Mouse (Mus musculus) heart, adult 2 months (tissue): ENCODE data around the gene Ccer1.

Experiments
- CTCF ChIP-seq: fragments of 200-600 bp; IDR thresholded peaks from 2 replicates; pipeline ENCODE4 v1.8.1; 2022; ENCODE audit warnings: antibody characterized with exemption, mild to moderate bottlenecking, moderate library complexity
- EP300 ChIP-seq: fragments of 200-500 bp; IDR thresholded peaks from 2 replicates; pipeline ENCODE4 v1.6.1; 2011; ENCODE audit warnings: low read depth, low read length, control low read depth; ENCODE audit not compliant: insufficient read depth
- POLR2A ChIP-seq: fragments of 200-500 bp; IDR thresholded peaks from 2 replicates; pipeline ENCODE4 v1.6.1; 2011; ENCODE audit warnings: mild to moderate bottlenecking, low read depth, low read length, control low read depth; ENCODE audit not compliant: insufficient read depth

DNA sequence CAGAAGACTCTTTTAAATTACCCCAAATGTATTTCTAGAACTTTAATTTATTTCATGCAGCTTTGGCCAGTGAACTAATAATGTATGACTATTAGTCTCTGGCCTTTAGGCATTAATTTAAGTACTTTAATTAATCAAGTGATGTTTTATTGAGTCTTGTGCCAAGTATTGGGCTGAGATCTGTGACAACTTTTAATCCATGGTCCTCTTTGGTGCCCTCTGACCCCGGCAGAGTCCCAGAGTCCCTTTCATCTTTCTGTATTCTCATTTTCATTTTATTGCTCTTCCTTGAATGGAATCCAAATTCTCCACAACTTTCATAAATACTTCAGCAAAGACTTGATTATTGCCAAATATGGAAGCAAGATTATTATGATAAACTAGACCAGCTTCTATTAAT lies 27.8 kb downstream of the Ccer1 start:
- TF ChIP-seq CTCF = no peak
- no peak for TF ChIP-seq POLR2A
- no peak for TF ChIP-seq EP300
